Mouse (Mus musculus) embryonic fibroblast, embryonic 13.5 days (primary cell): Measurements from ENCODE around the gene Fam181a.

ENCODE experiments used
- CTCF ChIP-seq: IDR thresholded peaks from 2 replicates; pipeline ENCODE4 v1.5.1; 2011; ENCODE audit warnings: mild to moderate bottlenecking, control low read depth, low read length, moderate library complexity, borderline replicate concordance; ENCODE audit not compliant: insufficient read depth
- POLR2A ChIP-seq: IDR thresholded peaks from 2 replicates; pipeline ENCODE4 v1.6.1; 2011; ENCODE audit warnings: low read depth, mild to moderate bottlenecking, control low read depth, low read length, moderate library complexity

DNA sequence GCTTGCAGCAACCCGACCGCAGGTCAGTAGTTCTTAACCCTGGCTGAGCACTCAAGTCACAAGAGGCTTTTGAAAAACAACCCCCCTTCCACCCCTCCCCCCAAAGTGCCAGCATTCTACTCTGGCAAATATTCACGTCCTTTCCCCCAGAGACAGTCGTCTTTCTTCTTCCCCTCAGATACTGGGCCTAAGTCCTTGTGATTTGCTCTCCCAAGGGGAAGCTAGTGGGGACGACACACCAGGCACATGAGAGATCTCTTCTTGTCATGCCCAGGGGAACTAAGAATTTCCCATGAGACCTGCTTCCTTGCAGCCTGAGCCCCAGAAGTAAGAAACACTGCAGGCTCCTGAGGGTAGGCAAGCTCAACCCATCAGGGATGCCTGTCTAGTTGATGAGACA lies 36.6 kb downstream of the Fam181a start:
- TF ChIP-seq POLR2A: no peak
- TF ChIP-seq CTCF: no peak
